Mouse (Mus musculus): Measurements from ENCODE around the gene Lrrn3.

Lrrn3 gene

DNA sequence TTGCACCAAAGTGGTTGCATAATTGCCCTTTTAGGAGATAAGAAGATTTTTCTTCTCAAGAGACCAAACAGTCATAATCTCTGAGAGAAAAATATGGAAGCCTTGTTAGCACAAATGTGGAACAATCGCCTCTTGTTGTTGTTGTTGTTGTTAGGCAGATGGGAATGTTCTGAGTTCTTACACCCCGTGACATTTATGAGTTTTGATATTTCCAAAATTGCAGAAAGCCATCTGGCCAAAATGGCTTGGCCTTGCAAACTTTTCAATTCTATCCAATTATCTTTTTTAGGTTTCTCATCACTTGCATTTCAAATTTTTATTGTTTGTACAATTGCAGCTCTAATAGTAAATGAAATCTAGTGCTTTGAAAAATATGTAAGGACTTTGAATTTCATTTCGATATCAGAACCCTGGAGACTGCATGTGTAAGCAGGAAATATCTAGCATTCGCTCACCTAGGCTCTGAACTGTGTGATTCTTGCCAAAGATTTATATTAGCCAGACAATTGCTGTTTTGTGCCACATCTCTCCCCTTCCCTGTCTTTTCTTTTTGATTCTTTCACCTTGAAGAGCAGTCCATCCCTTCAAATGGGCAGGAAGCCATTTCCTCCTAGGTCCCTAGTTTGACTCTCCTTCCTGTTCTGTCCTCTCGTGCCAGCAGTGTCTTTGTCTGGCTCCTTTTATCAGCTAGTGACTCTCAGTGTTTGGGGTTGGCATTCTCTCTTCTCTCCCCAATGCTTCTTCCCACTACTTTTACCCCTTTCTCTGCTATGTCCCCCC, 49.8 kb downstream of the Lrrn3 start:
- no peak for DNase-seq (ENCODE audit: extremely low read depth, low read depth)

DNA sequence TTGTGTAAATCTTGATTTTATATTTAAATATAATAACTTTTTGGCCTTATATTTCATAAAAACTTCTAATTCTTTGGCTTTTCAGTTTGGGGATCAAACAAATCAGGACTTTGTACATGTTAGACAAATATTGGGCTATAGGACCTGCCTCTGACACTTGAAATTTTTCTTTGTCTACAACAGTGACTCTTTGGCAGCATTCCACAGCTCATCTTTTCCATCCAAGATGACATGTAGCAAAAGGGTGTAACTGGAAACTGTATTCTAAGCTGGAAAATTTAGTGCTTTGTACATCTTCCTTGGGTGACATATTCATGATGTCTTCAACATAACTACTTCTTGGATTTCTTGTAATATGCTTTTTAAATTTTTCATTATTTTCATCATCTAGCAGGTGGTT, 57.4 kb downstream of the Lrrn3 start:
- no peak for DNase-seq (ENCODE audit: extremely low read depth, low read depth)

DNA sequence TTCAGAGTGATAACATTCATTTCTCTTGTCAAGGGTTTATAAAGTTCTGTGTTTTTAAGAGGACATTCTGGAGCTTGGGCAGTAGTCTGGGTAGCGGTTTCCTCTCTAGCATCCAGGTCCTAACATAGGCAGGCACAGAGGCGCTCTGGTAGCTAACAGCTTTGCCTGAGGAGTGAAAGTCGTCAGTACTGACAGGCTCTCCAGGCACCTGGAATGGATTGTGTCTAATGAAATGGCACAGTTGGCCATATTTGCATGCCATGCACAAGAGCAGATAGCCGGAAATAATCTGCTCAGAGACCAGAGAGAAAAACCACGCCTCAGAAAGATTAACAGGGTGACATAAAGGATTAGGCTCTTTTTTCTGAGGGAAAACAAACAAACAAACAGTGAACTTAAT, 58.8 kb downstream of the Lrrn3 start:
- DNase-seq (ENCODE audit: extremely low read depth, low read depth) = no peak

DNA sequence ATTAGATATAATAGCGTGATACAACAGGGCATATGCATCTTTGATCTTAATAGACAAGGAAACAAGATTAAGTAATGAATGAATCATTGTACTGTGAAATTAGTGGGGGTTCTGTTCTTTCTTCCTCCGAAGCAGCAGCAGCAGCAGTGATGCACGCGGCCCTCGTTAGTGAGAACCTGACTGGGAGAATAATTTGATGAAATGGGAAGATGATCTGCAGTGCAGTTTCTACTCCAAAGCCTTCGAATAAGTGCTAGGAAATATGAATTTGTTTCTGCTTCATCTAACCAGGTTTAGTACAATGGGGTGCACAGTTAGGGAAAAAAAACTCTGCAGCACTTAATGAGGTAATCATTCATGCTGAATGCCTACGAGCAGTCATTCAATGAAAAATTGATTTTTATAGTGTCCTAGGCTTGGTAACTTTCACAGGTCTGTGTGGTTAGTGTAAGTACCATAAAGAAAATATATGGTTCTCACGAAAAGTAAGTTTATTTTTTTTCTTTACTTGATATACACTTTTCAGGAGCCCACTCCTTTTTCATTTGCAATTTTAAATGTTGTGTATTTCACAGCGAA, 61.0 kb downstream of the Lrrn3 start:
- DNase-seq (ENCODE audit: extremely low read depth, low read depth) = no peak

DNA sequence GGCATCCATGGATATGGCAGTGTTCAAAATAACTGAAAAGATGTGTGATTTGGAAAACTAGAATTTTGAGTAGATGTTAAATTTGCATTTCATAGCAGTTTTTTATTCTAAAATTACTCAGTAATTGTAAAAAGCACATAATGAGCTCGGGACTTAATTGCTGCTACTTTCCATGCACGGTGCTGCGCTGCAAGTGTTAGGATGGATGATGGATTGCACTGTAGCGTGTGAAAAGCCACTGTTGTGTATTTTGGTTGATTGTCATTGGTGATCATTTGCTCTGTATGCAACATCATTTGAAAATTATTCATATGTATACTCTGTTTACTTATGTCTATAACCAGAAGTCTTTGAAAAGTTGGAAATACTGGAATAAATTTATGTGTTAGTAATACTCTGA, 68.3 kb downstream of the Lrrn3 start:
- no peak for DNase-seq (ENCODE audit: extremely low read depth, low read depth)

DNA sequence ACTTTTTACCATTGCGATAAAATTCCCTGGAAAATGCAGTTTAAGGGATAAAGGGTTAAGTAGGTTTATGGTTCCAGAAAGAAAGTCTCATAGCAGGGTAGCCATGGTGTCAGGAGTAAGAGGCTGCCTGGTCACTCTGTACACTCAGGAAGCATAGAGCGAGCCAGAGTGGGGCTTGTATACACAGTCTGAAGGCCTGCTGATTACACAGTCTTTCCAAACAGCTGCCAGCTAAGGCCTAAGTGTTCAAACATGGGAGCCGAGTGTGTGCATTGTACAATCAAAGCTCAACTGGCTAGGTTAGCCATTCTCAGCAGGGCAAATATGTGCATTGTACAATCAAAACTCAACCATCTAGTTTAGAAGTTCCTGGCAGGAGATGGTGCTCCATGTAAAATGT, 69.1 kb downstream of the Lrrn3 start:
- no peak for DNase-seq (ENCODE audit: extremely low read depth, low read depth)

DNA sequence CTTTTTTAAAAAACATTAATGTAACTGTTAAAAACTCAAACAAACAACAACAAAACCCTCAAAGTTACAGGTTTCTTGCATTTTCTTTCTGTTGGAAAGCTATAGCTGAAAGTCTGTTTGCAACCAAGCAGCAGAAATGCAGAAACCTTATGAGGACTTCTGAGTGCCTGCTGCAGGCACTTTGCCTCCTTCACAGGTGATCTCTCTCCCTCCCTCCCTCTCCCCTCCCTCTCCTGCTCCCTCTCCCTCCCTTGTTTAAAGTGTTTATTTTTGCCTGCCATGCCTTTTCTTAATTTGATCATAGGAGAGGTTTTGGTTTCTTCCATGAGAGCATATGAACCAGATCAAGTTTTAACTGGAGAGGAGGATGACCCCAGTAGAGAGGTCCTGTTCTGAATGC, 69.6 kb downstream of the Lrrn3 start:
- DNase-seq (ENCODE audit: extremely low read depth, low read depth) = no peak

DNA sequence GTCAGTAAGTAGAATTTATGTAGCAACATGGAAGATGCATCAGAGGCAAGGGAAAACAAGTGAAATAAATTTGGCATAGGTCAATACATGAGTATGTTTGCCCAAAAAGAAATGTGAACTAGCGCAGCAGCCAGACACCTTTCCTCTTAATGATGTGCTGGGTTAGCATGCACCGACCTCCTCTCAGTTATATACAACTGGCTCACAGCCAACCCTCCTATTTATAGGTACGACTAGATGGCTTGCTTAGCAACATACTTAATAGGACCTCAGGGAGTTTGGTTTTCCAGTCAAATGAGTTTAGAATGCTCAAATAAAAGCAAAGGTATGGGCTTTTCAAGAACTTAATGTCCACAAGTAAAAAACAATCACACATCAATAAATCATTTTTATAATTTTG, 76.8 kb downstream of the Lrrn3 start:
- DNase-seq (ENCODE audit: extremely low read depth, low read depth) = no peak

DNA sequence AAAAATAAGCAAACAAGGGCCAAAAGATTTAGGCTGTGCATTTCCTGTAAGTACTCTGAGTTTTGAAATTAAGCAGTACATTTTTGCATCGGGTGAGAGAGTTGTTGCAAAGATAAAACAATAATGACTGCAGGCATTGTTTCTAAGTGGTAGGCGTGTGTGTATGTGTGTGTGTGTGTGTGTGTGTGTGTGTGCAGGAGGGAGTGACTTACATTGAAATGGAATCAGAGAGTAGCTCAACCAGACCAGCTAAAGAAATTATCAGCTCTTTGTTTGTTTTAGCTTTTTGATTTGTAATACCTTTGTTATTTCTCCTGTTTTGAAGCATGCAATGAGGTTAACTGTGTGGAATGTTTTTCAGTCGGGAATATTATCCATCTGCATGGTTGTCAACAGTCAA, 84.3 kb downstream of the Lrrn3 start:
- no peak for DNase-seq (ENCODE audit: extremely low read depth, low read depth)

Measured in MEL-GATA-1-ER (cell line).